Mouse (Mus musculus) embryonic fibroblast, embryonic 13.5 days (primary cell): ENCODE measurements at regions not wholly inside any gene's neighbourhood (a gene's known extent, or its start where the extent isn't known, plus 50 kb on each side); places are given as distances from the start of the nearest gene placed in this dataset.

ENCODE experiments used
- CTCF ChIP-seq: IDR thresholded peaks from 2 replicates; pipeline ENCODE4 v1.5.1; 2011; ENCODE audit warnings: mild to moderate bottlenecking, control low read depth, low read length, moderate library complexity, borderline replicate concordance; ENCODE audit not compliant: insufficient read depth
- POLR2A ChIP-seq: IDR thresholded peaks from 2 replicates; pipeline ENCODE4 v1.6.1; 2011; ENCODE audit warnings: low read depth, mild to moderate bottlenecking, control low read depth, low read length, moderate library complexity

DNA sequence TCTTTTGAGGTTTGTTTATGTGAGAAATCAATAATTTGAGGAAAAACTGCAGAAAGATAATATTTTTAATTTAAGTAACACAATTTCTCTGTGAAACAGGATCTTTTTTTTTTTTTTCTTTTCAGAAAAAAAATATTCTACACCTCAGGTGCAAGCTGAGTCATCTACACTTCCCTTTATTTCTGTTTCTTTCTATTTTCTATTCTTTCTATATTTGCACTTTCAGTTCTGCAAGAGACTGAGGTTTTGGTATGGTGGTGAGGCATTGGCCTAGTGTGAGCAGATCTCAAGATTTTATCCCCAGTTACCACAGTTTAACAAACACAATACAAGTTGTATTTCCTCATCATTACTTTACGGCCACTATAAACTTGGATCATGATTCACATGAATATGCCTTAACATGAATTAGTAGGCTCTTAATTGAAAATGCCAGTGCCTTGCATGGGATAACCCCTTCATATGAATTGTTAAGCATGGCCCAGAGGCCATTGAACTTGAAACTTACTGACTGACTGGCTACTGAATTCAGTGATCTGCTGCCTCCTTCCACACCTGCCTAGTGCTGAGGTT is 1278.1 kb downstream of the Stim2 start:
- TF ChIP-seq CTCF (no peak), POLR2A (no peak)
